Mouse (Mus musculus) neural tube, embryonic 12.5 days (tissue): ENCODE results near the gene Mfsd11. TPM values are rescaled to one million over a fixed set of nuclear protein-coding genes. Genes with fewer than 3 reads are reported as not detected.
"Not testable (repeated sequence)": the region's sequence is repeated elsewhere in the genome, so short reads cannot be mapped to it uniquely, and the experiment has no call there.

ENCODE experiments used
- ATAC-seq: fragments of 200-750 bp; cut with Nextera tagmentation; 2 replicates; pipeline ENCODE4 v1.8.0; 2017; ENCODE audit warnings: low read depth, mild to moderate bottlenecking, moderate TSS enrichment, moderate library complexity; ENCODE audit not compliant: low FRiP score
- H3K27ac ChIP-seq: fragments of 300-500 bp; sonication (generic); 2 replicates; pipeline ENCODE4 v1.5.1; 2016
- H3K27me3 ChIP-seq: fragments of 300-500 bp; sonication (generic); replicated peaks from 2 replicates; pipeline ENCODE4 v1.6.1; 2016; ENCODE audit warnings: mild to moderate bottlenecking
- H3K36me3 ChIP-seq: fragments of 300-500 bp; sonication (generic); 2 replicates; pipeline ENCODE4 v1.6.1; 2016; ENCODE audit warnings: mild to moderate bottlenecking
- H3K4me1 ChIP-seq: fragments of 300-500 bp; sonication (generic); 2 replicates; pipeline ENCODE4 v1.6.1; 2016
- H3K4me2 ChIP-seq: fragments of 300-500 bp; sonication (generic); replicated peaks from 2 replicates; pipeline ENCODE4 v1.6.1; 2016; ENCODE audit warnings: mild to moderate bottlenecking
- H3K4me3 ChIP-seq: fragments of 300-500 bp; sonication (generic); 2 replicates; pipeline ENCODE4 v1.5.1; 2016
- H3K9ac ChIP-seq: fragments of 300-500 bp; sonication (generic); 2 replicates; pipeline ENCODE4 v1.6.1; 2016; ENCODE audit warnings: mild to moderate bottlenecking
- H3K9me3 ChIP-seq: fragments of 300-500 bp; sonication (generic); 2 replicates; pipeline ENCODE4 v1.6.1; 2016; ENCODE audit warnings: mild to moderate bottlenecking
- WGBS: fragments of 180-500 bp; shearing (Covaris S2); methylation state at CpG from one replicate; pipeline ENCODE4 v1.1.7; 2016; 5-methylcytosine and 5-hydroxymethylcytosine counted together
- polyA plus RNA-seq: library from polyadenylated mRNA; unstranded; fragments of >200 nt; fragmentation: Nextera tagmentation; extraction: Ambion mirVana; gene quantifications from 2 replicates; pipeline ENCODE4 v1.2.1, GENCODE M21; 2016

The Mfsd11 gene
- polyA plus RNA-seq, 1 experiment from 2014 or later = 48.2 TPM

DNA sequence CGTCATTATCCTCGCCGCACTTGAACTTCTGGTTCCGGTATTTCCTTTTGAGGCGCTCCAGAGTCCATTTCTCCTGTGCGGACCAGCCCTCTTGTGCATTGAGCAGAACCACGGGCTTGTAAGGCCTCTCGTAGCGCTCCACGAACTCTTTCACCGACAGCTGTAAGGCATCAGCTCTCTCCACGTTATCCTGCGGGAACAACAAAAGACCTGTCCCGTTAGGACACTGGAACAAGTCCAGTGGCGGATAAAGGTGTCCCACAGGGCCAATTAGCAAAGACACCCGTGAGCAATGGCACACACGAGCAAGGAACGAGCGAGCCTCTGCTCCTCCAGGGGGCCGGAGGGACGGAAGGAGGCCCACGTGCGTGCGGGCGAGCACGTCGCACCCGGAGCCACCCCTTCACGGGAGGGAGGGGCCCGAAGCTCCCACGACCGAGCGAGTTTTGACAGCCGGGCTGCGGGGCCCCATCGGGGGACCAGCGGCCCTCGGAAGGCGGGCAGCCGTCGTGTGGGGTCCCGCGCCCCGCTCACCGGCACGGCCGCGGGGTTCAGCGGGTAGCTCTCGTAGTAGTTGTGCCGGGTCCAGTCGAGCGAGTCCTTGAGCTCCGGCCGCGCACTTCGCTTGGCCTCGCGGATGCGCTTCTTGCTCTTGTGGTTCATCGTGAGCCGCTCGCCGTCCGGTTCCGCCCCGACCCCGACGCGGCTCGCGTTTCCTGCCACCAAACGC, 9.5 kb upstream of the Mfsd11 start:
- Histone ChIP-seq H3K4me3 (peak overlapping the region; percentile 74), H3K36me3 (peaks cover 35% of the 10 kb centered on the region), H3K9me3 (no peaks in the 10 kb centered on the region), H3K9ac (peak overlapping the region; percentile 90), H3K27ac (peak overlapping the region; percentile 95), H3K4me1 (peaks cover 39% of the 10 kb centered on the region), H3K27me3 (no peaks in the 10 kb centered on the region), H3K4me2 (peak overlapping the region; percentile 91)
- ATAC-seq = peak; percentile 83
- under 1% methylated on average over 73 of the region's 73 CpGs for WGBS

GRCm38 (mm10) chr11:116843261-116844233, 8.7 kb upstream of the Mfsd11 start, which contains the start of the genes Mettl23 and Jmjd6:
Gene Mettl23 (plus strand): TSS chr11:116843278.
Gene Jmjd6 (minus strand): TSS chr11:116843449.
- peak; percentile 95 for ATAC-seq
- Histone ChIP-seq H3K4me3 (peak within 1 kb of the TSS; percentile 74), H3K27ac (peak within 1 kb of the TSS; percentile 95), H3K4me2 (peak within 1 kb of the TSS; percentile 91), H3K36me3 (peaks cover 32% of the 10 kb centered on the region), H3K27me3 (no peaks in the 10 kb centered on the region), H3K9me3 (no peaks in the 10 kb centered on the region), H3K4me1 (peaks cover 39% of the 10 kb centered on the region), H3K9ac (peak within 1 kb of the TSS; percentile 90)
- whole genome bisulfite sequencing = under 1% methylated on average over 72 of the region's 72 CpGs

DNA sequence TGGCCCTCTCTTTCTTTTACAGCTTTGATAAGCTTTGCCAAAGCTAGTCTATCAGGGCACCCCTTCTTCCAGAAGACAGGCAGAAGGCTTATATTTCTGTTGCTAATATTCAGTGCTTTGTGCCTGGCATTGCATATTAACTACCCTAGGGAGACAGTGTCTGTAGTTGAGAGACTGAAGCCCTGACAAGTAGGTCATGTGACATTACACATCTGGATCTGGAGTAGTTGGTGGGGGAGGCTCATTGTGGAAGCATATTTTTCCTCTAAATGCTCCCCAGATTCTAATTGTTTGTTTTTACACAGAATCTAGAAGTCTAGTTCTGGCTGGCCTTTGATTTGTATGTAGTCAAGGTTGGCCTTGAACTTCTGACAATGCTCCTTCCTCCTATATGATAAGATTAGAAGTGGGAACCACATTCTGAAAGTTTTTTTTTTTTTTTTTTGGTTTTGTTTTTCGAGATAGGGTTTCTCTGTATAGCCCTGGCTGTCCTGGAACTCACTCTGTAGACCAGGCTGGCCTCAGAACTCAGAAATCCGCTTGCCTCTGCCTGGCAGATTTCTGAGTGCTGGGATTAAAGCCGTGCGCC, 5.6 kb upstream of the Mfsd11 start:
- no peak overlapping the region for H3K27ac ChIP-seq
- H3K36me3 ChIP-seq = peaks cover 23% of the 10 kb centered on the region
- H3K4me1 ChIP-seq = peaks cover 25% of the 10 kb centered on the region

GRCm38 (mm10) chr11:116847187-116848085, 4.8 kb upstream of the Mfsd11 start:
- Histone ChIP-seq H3K27me3 (no peaks in the 10 kb centered on the region), H3K27ac (no peak overlapping the region), H3K4me3 (no peak overlapping the region), H3K9ac (no peak overlapping the region), H3K36me3 (peaks cover 23% of the 10 kb centered on the region), H3K4me1 (peaks cover 20% of the 10 kb centered on the region), H3K4me2 (no peak overlapping the region), H3K9me3 (no peaks in the 10 kb centered on the region)
- ATAC-seq = no peak
- WGBS = 94% methylated on average over 3 of the region's 3 CpGs

More for the DNA sequence above, 5.6 kb upstream of the Mfsd11 start:
- Histone ChIP-seq H3K4me2 (no peak overlapping the region), H3K9me3 (no peaks in the 10 kb centered on the region), H3K4me3 (no peak overlapping the region), H3K27me3 (no peaks in the 10 kb centered on the region), H3K9ac (no peak overlapping the region)
- no peak for ATAC-seq
- WGBS = 82% methylated on average over 4 of the region's 4 CpGs

GRCm38 (mm10) chr11:116848086-116848876, 4.0 kb upstream of the Mfsd11 start:
- WGBS = 80% methylated on average over 5 of the region's 5 CpGs
- Histone ChIP-seq H3K27ac (no peak overlapping the region), H3K36me3 (peaks cover 23% of the 10 kb centered on the region), H3K9ac (no peak overlapping the region), H3K9me3 (no peaks in the 10 kb centered on the region), H3K4me1 (peaks cover 20% of the 10 kb centered on the region), H3K4me2 (no peak overlapping the region), H3K27me3 (no peaks in the 10 kb centered on the region), H3K4me3 (no peak overlapping the region)
- ATAC-seq = no peak

DNA sequence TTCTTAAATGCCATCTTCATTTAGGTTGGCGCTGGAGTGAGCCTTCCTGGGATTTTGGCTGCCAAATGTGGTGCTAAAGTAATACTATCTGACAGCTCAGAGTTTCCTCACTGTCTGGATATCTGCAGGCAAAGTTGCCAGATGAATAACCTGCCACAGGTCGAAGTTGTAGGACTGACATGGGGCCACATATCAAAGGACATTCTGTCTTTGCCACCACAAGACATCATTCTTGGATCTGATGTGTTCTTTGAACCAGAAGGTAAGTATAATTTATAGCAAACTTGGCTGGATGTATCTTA, 3.4 kb upstream of the Mfsd11 start:
- not testable (repeated sequence) for H3K27ac ChIP-seq, H3K9me3 ChIP-seq, ATAC-seq, H3K9ac ChIP-seq, H3K4me2 ChIP-seq, H3K27me3 ChIP-seq, H3K4me3 ChIP-seq
- Histone ChIP-seq H3K36me3 (peaks cover 23% of the 10 kb centered on the region), H3K4me1 (peaks cover 18% of the 10 kb centered on the region)
- WGBS = 66% methylated on average over 2 of the region's 2 CpGs

- H3K4me3 ChIP-seq = no peak overlapping the region
- no peak overlapping the region for H3K9ac ChIP-seq
- H3K4me2 ChIP-seq = no peak overlapping the region
- no peaks in the 10 kb centered on the region for H3K27me3 ChIP-seq
- no peaks in the 10 kb centered on the region for H3K9me3 ChIP-seq
- H3K36me3 ChIP-seq = peaks cover 23% of the 10 kb centered on the region
- H3K27ac ChIP-seq = no peak overlapping the region
- peaks cover 16% of the 10 kb centered on the region for H3K4me1 ChIP-seq
- no peak for ATAC-seq
These were observed 2.7 kb upstream of the Mfsd11 start for GRCm38 (mm10) chr11:116849587-116849986.

- Histone ChIP-seq H3K36me3 (peaks cover 23% of the 10 kb centered on the region), H3K27me3 (no peaks in the 10 kb centered on the region), H3K4me1 (peaks cover 20% of the 10 kb centered on the region), H3K4me2 (peak overlapping the region; percentile 61), H3K4me3 (no peak overlapping the region), H3K9me3 (no peaks in the 10 kb centered on the region), H3K27ac (no peak overlapping the region), H3K9ac (no peak overlapping the region)
- ATAC-seq = no peak
- 65% methylated on average over 4 of the region's 4 CpGs for WGBS
These were observed 2.2 kb upstream of the Mfsd11 start for GRCm38 (mm10) chr11:116850085-116850484.

GRCm38 (mm10) chr11:116850833-116851477, 1.3 kb upstream of the Mfsd11 start:
- H3K36me3 ChIP-seq = peaks cover 23% of the 10 kb centered on the region
- no peaks in the 10 kb centered on the region for H3K27me3 ChIP-seq
- H3K4me3 ChIP-seq = peak overlapping the region; percentile 98
- no peak for ATAC-seq
- peaks cover 24% of the 10 kb centered on the region for H3K4me1 ChIP-seq
- H3K9me3 ChIP-seq = no peaks in the 10 kb centered on the region
- H3K4me2 ChIP-seq = peak overlapping the region; percentile 61
- WGBS = 48% methylated on average over 6 of the region's 6 CpGs
- peak overlapping the region; percentile 98 for H3K9ac ChIP-seq
- H3K27ac ChIP-seq = no peak overlapping the region

- H3K27ac ChIP-seq = peak overlapping the region; percentile 93; the same call in 1 of the 2 replicates
- H3K9me3 ChIP-seq = no peaks in the 10 kb centered on the region
- no peaks in the 10 kb centered on the region for H3K27me3 ChIP-seq
- peak overlapping the region; percentile 61 for H3K4me2 ChIP-seq
- H3K9ac ChIP-seq = peak overlapping the region; percentile 98
- peaks cover 25% of the 10 kb centered on the region for H3K4me1 ChIP-seq
- peaks cover 23% of the 10 kb centered on the region for H3K36me3 ChIP-seq
- ATAC-seq = no peak
- 2% methylated on average over 29 of the region's 29 CpGs for WGBS
- H3K4me3 ChIP-seq = peak overlapping the region; percentile 98
These were observed 507 bp upstream of the Mfsd11 start for GRCm38 (mm10) chr11:116851576-116852290.
